Mouse (Mus musculus) CH12.LX (cell line): ENCODE measurements at regions not wholly inside any gene's neighbourhood (a gene's known extent, or its start where the extent isn't known, plus 50 kb on each side); places are given as distances from the start of the nearest gene placed in this dataset.

ENCODE experiments used
- CHD1 ChIP-seq: IDR thresholded peaks from 2 replicates; pipeline ENCODE4 v1.6.1; 2012; ENCODE audit warnings: low read depth, low read length, improper control_type of control experiment, inconsistent platforms
- CTCF ChIP-seq, 2 experiments: IDR thresholded peaks in 1 of 2; conservative IDR thresholded peaks in 1 of 2; 2 replicates each; pipeline ENCODE4 v1.5.1; 2011 to 2012; ENCODE audit warnings: low read depth in 2 of 2, low read length in 2 of 2, improper control_type of control experiment in 1 of 2, inconsistent platforms in 1 of 2, mild to moderate bottlenecking in 1 of 2, moderate library complexity in 1 of 2
- EP300 ChIP-seq: IDR thresholded peaks from 2 replicates; pipeline ENCODE4 v1.6.1; 2011; ENCODE audit warnings: low read length, improper control_type of control experiment
- MAX ChIP-seq: IDR thresholded peaks from 2 replicates; pipeline ENCODE4 v1.6.1; 2011; ENCODE audit warnings: low read length, improper control_type of control experiment
- MEF2A ChIP-seq: IDR thresholded peaks from 2 replicates; pipeline ENCODE4 v1.6.1; 2014; ENCODE audit warnings: low read depth, mild to moderate bottlenecking, inconsistent platforms, low read length, improper control_type of control experiment, borderline replicate concordance
- MYC ChIP-seq: IDR thresholded peaks from 2 replicates; pipeline ENCODE4 v1.6.1; 2011; ENCODE audit warnings: low read depth, mild to moderate bottlenecking, improper control_type of control experiment, low read length
- POLR2A ChIP-seq: IDR thresholded peaks from 2 replicates; pipeline ENCODE4 v1.6.1; 2011; ENCODE audit warnings: low read depth, mild to moderate bottlenecking, improper control_type of control experiment, low read length
- USF1 ChIP-seq: IDR thresholded peaks from 2 replicates; pipeline ENCODE4 v1.6.1; 2014; ENCODE audit warnings: low read depth, mild to moderate bottlenecking, inconsistent platforms, low read length, improper control_type of control experiment

GRCm38 (mm10) chr2:135538022-135538421 is 120.8 kb upstream of the Plcb4 start:
- TF ChIP-seq USF1 (no peak), POLR2A (no peak), MYC (no peak), EP300 (no peak), CTCF (conservative IDR thresholded peaks at IDR 0.05 in 1 of 2, IDR thresholded peaks at IDR 0.05 in 1 of 2; ENCODE audit: low read depth in 2 of 2, low read length in 2 of 2) (no peak), MAX (no peak), CHD1 (no peak), MEF2A (no peak)
